Mouse (Mus musculus) CH12F3 (cell line): ENCODE data around the gene Gm49320.

Experiments
- in situ Hi-C: fragments of 300-500 bp; cut with MboI; formaldehyde crosslinking; loops from 2 replicates; pipeline ENCODE4 v1.14.3; 2020; ENCODE audit warnings: low sequenced_read_pairs

Gene Gm49320

GRCm38 (mm10) chr8:4258233-4258632 lies 19.6 kb downstream of the Gm49320 start:
- in situ Hi-C loops, result no loop called here

- in situ Hi-C loops, result no loop called here
Observed at GRCm38 (mm10) chr8:4258678-4259077, 20.0 kb downstream of the Gm49320 start.

GRCm38 (mm10) chr8:4259125-4259804 lies 20.6 kb downstream of the Gm49320 start, which contains the start of gene Ctxn1:
Gene Ctxn1, minus strand, starts transcription at chr8:4259274.
- in situ Hi-C loops, result no loop called here

- in situ Hi-C loops, result no loop called here
Observed at GRCm38 (mm10) chr8:4259805-4260170, 21.1 kb downstream of the Gm49320 start.

- in situ Hi-C loops, result no loop called here
Observed at GRCm38 (mm10) chr8:4263105-4263791, 24.6 kb downstream of the Gm49320 start.

GRCm38 (mm10) chr8:4265160-4265914 lies 26.7 kb downstream of the Gm49320 start:
- in situ Hi-C loops, result no loop called here

- in situ Hi-C loops, result no loop called here
Observed at GRCm38 (mm10) chr8:4267627-4268026, 29.0 kb downstream of the Gm49320 start.

- in situ Hi-C loops, result no loop called here
Observed at GRCm38 (mm10) chr8:4269609-4270008, 30.9 kb downstream of the Gm49320 start.

GRCm38 (mm10) chr8:4275275-4276110 lies 36.8 kb downstream of the Gm49320 start, which contains the start of gene Timm44:
Gene Timm44, minus strand, starts transcription at chr8:4275913.
- in situ Hi-C loops, result no loop called here

- in situ Hi-C loops, result no loop called here
Observed at GRCm38 (mm10) chr8:4276111-4276465, 37.4 kb downstream of the Gm49320 start.

GRCm38 (mm10) chr8:4292738-4293137 lies 54.1 kb downstream of the Gm49320 start:
- in situ Hi-C loops, result no loop called here

- in situ Hi-C loops, result no loop called here
Observed at GRCm38 (mm10) chr8:4297822-4298221, 59.2 kb downstream of the Gm49320 start.
